Mouse (Mus musculus): Measurements from ENCODE around the gene Fkbp9. TPM values are rescaled to one million over a fixed set of nuclear protein-coding genes. Genes with fewer than 3 reads are reported as not detected.

Fkbp9 gene
- polyA plus RNA-seq, 1 experiment from 2014 or later: 150 TPM

GRCm38 (mm10) chr6:56879352-56879955 lies 47.6 kb downstream of the Fkbp9 start:
- Histone ChIP-seq H3K27me3 (ENCODE audit: control insufficient read depth, insufficient read depth, low read length) (no peaks in the 10 kb centered on the region), H3K27ac (ENCODE audit: low read length) (no peak overlapping the region), H3K4me1 (ENCODE audit: control insufficient read depth, insufficient read depth, low read length) (no peaks in the 10 kb centered on the region), H3K36me3 (ENCODE audit: control insufficient read depth, insufficient read depth, low read length) (peaks cover 21% of the 10 kb centered on the region; the same call in 1 of the 2 replicates), H3K9me3 (replicated peaks; ENCODE audit: control insufficient read depth, low read length) (no peaks in the 10 kb centered on the region), H3K9ac (ENCODE audit: low read length) (no peak overlapping the region), H3K4me2 (ENCODE audit: low read depth, low read length) (no peak overlapping the region), H3K4me3 (replicated peaks; ENCODE audit: low read length) (no peak overlapping the region)
- 52% methylated on average over 1 of the region's 1 CpGs for WGBS
- ATAC-seq (ENCODE audit: insufficient read depth, low FRiP score): peak; percentile 84

- no peak for ATAC-seq (ENCODE audit: insufficient read depth, low FRiP score)
- Histone ChIP-seq H3K9me3 (replicated peaks; ENCODE audit: control insufficient read depth, low read length) (no peaks in the 10 kb centered on the region), H3K4me2 (ENCODE audit: low read depth, low read length) (no peak overlapping the region), H3K9ac (ENCODE audit: low read length) (no peak overlapping the region), H3K4me3 (replicated peaks; ENCODE audit: low read length) (no peak overlapping the region), H3K4me1 (ENCODE audit: control insufficient read depth, insufficient read depth, low read length) (no peaks in the 10 kb centered on the region), H3K36me3 (ENCODE audit: control insufficient read depth, insufficient read depth, low read length) (peaks cover 20% of the 10 kb centered on the region; the same call in 1 of the 2 replicates), H3K27me3 (ENCODE audit: control insufficient read depth, insufficient read depth, low read length) (no peaks in the 10 kb centered on the region), H3K27ac (ENCODE audit: low read length) (no peak overlapping the region)
- 91% methylated on average over 6 of the region's 6 CpGs for WGBS
These were observed 56.7 kb downstream of the Fkbp9 start for GRCm38 (mm10) chr6:56888561-56888960.

GRCm38 (mm10) chr6:56890762-56891161 lies 58.9 kb downstream of the Fkbp9 start:
- no peaks in the 10 kb centered on the region for H3K4me1 ChIP-seq (ENCODE audit: control insufficient read depth, insufficient read depth, low read length)
- no peak overlapping the region for H3K27ac ChIP-seq (ENCODE audit: low read length)
- H3K4me2 ChIP-seq (ENCODE audit: low read depth, low read length): no peak overlapping the region
- H3K27me3 ChIP-seq (ENCODE audit: control insufficient read depth, insufficient read depth, low read length): no peaks in the 10 kb centered on the region
- no peak overlapping the region for H3K9ac ChIP-seq (ENCODE audit: low read length)
- no peak overlapping the region for H3K4me3 ChIP-seq (replicated peaks; ENCODE audit: low read length)
- H3K36me3 ChIP-seq (ENCODE audit: control insufficient read depth, insufficient read depth, low read length): peaks cover 20% of the 10 kb centered on the region; the same call in 1 of the 2 replicates
- WGBS: 79% methylated on average over 2 of the region's 2 CpGs
- H3K9me3 ChIP-seq (replicated peaks; ENCODE audit: control insufficient read depth, low read length): no peaks in the 10 kb centered on the region
- no peak; the same call in 1 of the 2 replicates for ATAC-seq (ENCODE audit: insufficient read depth, low FRiP score)

- Histone ChIP-seq H3K27ac (ENCODE audit: low read length) (no peak overlapping the region), H3K4me1 (ENCODE audit: control insufficient read depth, insufficient read depth, low read length) (peaks cover 27% of the 10 kb centered on the region), H3K4me3 (replicated peaks; ENCODE audit: low read length) (no peak overlapping the region), H3K9ac (ENCODE audit: low read length) (no peak overlapping the region; the same call in 1 of the 2 replicates), H3K36me3 (ENCODE audit: control insufficient read depth, insufficient read depth, low read length) (no peaks in the 10 kb centered on the region), H3K9me3 (replicated peaks; ENCODE audit: control insufficient read depth, low read length) (no peaks in the 10 kb centered on the region), H3K27me3 (ENCODE audit: control insufficient read depth, insufficient read depth, low read length) (no peaks in the 10 kb centered on the region), H3K4me2 (ENCODE audit: low read depth, low read length) (peak overlapping the region; percentile 24)
- WGBS: 62% methylated on average over 3 of the region's 3 CpGs
- no peak for ATAC-seq (ENCODE audit: insufficient read depth, low FRiP score)
These were observed 67.7 kb downstream of the Fkbp9 start for GRCm38 (mm10) chr6:56899601-56900000.

- Histone ChIP-seq H3K4me3 (replicated peaks; ENCODE audit: low read length) (peak overlapping the region; percentile 27), H3K4me1 (ENCODE audit: control insufficient read depth, insufficient read depth, low read length) (peaks cover 30% of the 10 kb centered on the region), H3K27ac (ENCODE audit: low read length) (0 out of 2 replicates have a peak overlapping the region, but pooled peaks have one; percentile 89), H3K4me2 (ENCODE audit: low read depth, low read length) (peak overlapping the region; percentile 48), H3K9me3 (replicated peaks; ENCODE audit: control insufficient read depth, low read length) (no peaks in the 10 kb centered on the region), H3K36me3 (ENCODE audit: control insufficient read depth, insufficient read depth, low read length) (no peaks in the 10 kb centered on the region), H3K27me3 (ENCODE audit: control insufficient read depth, insufficient read depth, low read length) (no peaks in the 10 kb centered on the region), H3K9ac (ENCODE audit: low read length) (no peak overlapping the region)
- no peak for ATAC-seq (ENCODE audit: insufficient read depth, low FRiP score)
- WGBS: 43% methylated on average over 3 of the region's 3 CpGs
These were observed 69.5 kb downstream of the Fkbp9 start for GRCm38 (mm10) chr6:56901336-56901735.

- Histone ChIP-seq H3K9ac (ENCODE audit: low read length) (0 out of 2 replicates have a peak overlapping the region, but pooled peaks have one; percentile 26), H3K4me3 (replicated peaks; ENCODE audit: low read length) (peak overlapping the region; percentile 27), H3K9me3 (replicated peaks; ENCODE audit: control insufficient read depth, low read length) (no peaks in the 10 kb centered on the region), H3K27me3 (ENCODE audit: control insufficient read depth, insufficient read depth, low read length) (no peaks in the 10 kb centered on the region), H3K4me1 (ENCODE audit: control insufficient read depth, insufficient read depth, low read length) (peaks cover 30% of the 10 kb centered on the region), H3K4me2 (ENCODE audit: low read depth, low read length) (peak overlapping the region; percentile 47), H3K36me3 (ENCODE audit: control insufficient read depth, insufficient read depth, low read length) (no peaks in the 10 kb centered on the region), H3K27ac (ENCODE audit: low read length) (peak overlapping the region; percentile 89)
- WGBS: 27% methylated on average over 12 of the region's 12 CpGs
- ATAC-seq (ENCODE audit: insufficient read depth, low FRiP score): peak; percentile 96
These were observed 70.0 kb downstream of the Fkbp9 start for GRCm38 (mm10) chr6:56901824-56902386.

GRCm38 (mm10) chr6:56902606-56903520 lies 71.0 kb downstream of the Fkbp9 start:
- Histone ChIP-seq H3K36me3 (ENCODE audit: control insufficient read depth, insufficient read depth, low read length) (no peaks in the 10 kb centered on the region), H3K9me3 (replicated peaks; ENCODE audit: control insufficient read depth, low read length) (no peaks in the 10 kb centered on the region), H3K27ac (ENCODE audit: low read length) (peak overlapping the region; percentile 89), H3K4me1 (ENCODE audit: control insufficient read depth, insufficient read depth, low read length) (peaks cover 30% of the 10 kb centered on the region), H3K4me3 (replicated peaks; ENCODE audit: low read length) (no peak overlapping the region), H3K9ac (ENCODE audit: low read length) (no peak overlapping the region), H3K4me2 (ENCODE audit: low read depth, low read length) (no peak overlapping the region), H3K27me3 (ENCODE audit: control insufficient read depth, insufficient read depth, low read length) (no peaks in the 10 kb centered on the region)
- 66% methylated on average over 7 of the region's 7 CpGs for WGBS
- no peak for ATAC-seq (ENCODE audit: insufficient read depth, low FRiP score)

- Histone ChIP-seq H3K36me3 (ENCODE audit: control insufficient read depth, insufficient read depth, low read length) (no peaks in the 10 kb centered on the region), H3K4me1 (ENCODE audit: control insufficient read depth, insufficient read depth, low read length) (peaks cover 30% of the 10 kb centered on the region), H3K4me3 (replicated peaks; ENCODE audit: low read length) (no peak overlapping the region), H3K27ac (ENCODE audit: low read length) (peak overlapping the region; percentile 76), H3K4me2 (ENCODE audit: low read depth, low read length) (no peak overlapping the region), H3K27me3 (ENCODE audit: control insufficient read depth, insufficient read depth, low read length) (no peaks in the 10 kb centered on the region), H3K9me3 (replicated peaks; ENCODE audit: control insufficient read depth, low read length) (no peaks in the 10 kb centered on the region), H3K9ac (ENCODE audit: low read length) (peak overlapping the region; percentile 12; the same call in 1 of the 2 replicates)
- WGBS: 21% methylated on average over 6 of the region's 6 CpGs
- no peak for ATAC-seq (ENCODE audit: insufficient read depth, low FRiP score)
These were observed 72.0 kb downstream of the Fkbp9 start for GRCm38 (mm10) chr6:56903831-56904230.

GRCm38 (mm10) chr6:56904330-56904729 lies 72.5 kb downstream of the Fkbp9 start:
- Histone ChIP-seq H3K27me3 (ENCODE audit: control insufficient read depth, insufficient read depth, low read length) (no peaks in the 10 kb centered on the region), H3K9ac (ENCODE audit: low read length) (no peak overlapping the region), H3K4me3 (replicated peaks; ENCODE audit: low read length) (no peak overlapping the region), H3K9me3 (replicated peaks; ENCODE audit: control insufficient read depth, low read length) (no peaks in the 10 kb centered on the region), H3K27ac (ENCODE audit: low read length) (peak overlapping the region; percentile 76; the same call in 1 of the 2 replicates), H3K4me1 (ENCODE audit: control insufficient read depth, insufficient read depth, low read length) (peaks cover 30% of the 10 kb centered on the region), H3K4me2 (ENCODE audit: low read depth, low read length) (no peak overlapping the region), H3K36me3 (ENCODE audit: control insufficient read depth, insufficient read depth, low read length) (no peaks in the 10 kb centered on the region)
- 73% methylated on average over 1 of the region's 1 CpGs for WGBS
- ATAC-seq (ENCODE audit: insufficient read depth, low FRiP score): no peak
